Mouse (Mus musculus): ENCODE measurements around the gene Gps2. TPM values are rescaled to one million over a fixed set of nuclear protein-coding genes. Genes with fewer than 3 reads are reported as not detected.

Gene Gps2
- total RNA-seq (2021): 10 to 100 TPM; 24.8 to 25.7 TPM

DNA sequence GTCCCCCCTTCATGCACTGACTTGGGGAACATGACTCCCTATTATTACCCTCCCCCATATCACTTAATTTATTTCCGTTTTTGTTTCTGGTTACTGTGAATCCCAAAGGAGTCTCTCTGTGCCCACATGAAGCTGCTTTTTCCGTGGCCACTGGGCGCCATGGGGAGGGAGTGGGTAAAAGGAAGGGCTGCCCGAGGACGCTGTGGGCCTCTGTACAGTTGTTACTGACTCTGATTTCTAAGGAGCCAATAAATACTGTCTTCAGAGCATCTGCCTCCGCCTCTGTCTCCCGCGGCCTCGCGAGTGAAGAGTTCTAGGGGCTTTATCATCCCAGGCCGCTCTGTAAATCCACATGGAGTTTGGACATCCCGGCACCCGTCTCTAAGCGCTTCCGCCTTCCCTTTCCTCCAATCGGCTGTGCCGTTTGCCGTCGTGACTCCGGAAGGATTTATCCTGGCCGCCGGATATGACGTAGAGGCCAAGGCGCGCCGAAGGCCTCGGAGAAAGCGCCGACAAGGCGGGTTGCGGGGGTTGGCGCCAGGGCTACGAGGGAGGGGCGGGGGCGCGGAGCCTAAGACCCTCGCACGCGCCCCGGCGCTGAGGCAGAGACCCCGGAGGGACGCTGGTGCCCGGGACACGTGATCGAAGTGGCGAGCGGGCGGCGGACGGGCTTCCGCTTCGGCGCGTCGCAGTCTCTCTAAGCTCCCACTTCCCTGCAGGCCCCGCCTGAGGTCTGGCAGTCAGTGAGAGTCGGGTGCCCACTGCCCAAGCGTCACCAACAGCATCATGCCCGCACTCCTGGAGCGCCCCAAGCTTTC lies at the start of gene Gps2:
Gene Gps2 (plus strand): TSS at position 335 of the 818 bp plus-strand sequence.
- DNase-seq (ENCODE audit: extremely low spot score in 1 of 2, low spot score in 2 of 2): peak; percentile 93 to 94
- intact Hi-C loops (cut with DNase I): no loop called here

DNA sequence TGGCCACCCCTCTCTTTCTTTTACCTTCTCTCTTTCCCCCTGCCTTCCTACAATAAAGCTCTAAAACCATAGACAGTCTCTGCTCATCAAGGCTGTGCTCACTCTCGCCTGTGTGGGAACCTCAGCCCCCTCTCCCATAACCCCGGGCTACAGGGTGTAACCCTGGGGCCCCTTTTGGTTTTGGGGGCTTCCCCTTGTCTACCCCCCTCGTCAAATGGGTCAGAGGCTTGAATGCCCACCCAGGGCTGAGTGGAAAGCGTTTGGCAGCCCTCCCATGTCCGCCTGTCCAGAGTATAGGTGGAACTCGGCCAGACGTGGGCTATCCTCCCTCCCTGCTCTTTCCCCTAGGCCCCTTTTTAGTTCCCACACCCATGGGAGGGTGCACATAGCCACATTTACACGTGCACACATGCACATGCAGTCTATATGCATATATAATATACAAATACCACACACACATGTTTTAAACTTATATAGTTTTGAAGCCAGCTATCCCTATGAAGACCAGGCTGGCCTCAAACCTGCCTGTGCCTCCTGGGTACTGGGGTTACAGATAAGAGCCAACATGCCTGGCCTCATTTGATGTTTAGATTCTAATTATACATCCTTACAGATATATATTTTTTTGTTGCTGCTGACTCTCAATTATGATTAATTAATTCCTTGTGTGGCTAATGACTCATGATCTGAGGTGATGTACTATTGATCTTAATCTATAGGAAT lies 49.4 kb upstream of the Gps2 start:
- DNase-seq (ENCODE audit: extremely low spot score in 1 of 2, low spot score in 2 of 2): no peak
- intact Hi-C loops (cut with DNase I): no loop called here

DNA sequence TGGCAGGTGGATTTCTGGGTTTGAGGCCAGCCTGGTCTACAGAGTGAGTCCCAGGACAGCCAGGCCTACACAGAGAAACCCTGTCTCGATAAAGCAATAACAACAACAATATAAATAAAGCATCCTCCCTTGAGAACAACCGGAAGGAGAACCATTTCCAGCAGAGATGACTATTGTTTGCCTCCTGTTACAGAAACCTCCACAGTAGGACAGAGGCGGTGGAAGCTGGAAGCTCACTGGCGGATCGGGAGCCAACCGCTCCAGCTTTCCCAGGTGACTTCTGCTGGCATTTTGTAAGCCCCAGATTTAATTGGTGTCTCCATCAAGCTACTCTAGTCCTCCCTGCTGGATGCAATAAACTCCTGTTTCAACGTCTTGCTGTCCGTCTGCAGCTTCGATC lies 48.1 kb upstream of the Gps2 start:
- intact Hi-C loops (cut with DNase I): no loop called here
- DNase-seq (ENCODE audit: extremely low spot score in 1 of 2, low spot score in 2 of 2): no peak

DNA sequence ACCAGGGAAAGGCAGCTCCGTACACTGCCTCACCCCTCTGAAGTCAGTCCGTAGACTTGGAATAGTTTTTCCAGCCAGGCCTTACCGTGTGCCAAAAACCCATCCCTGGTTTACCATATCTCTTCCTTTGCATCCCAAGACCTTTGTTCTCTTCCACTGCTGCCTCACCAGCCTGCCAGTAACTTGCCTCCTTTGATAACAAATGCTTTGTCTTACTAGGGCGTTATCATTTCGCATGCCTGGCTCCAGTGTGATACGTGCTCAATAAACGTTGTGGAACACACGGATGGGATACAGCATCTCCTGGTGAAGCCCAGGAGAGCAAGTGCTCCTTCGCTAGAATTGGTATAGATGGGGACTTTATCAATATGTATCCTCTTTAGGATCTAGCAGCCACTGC lies 46.4 kb upstream of the Gps2 start:
- no peak for DNase-seq (ENCODE audit: extremely low spot score in 1 of 2, low spot score in 2 of 2)
- intact Hi-C loops (cut with DNase I): no loop called here

DNA sequence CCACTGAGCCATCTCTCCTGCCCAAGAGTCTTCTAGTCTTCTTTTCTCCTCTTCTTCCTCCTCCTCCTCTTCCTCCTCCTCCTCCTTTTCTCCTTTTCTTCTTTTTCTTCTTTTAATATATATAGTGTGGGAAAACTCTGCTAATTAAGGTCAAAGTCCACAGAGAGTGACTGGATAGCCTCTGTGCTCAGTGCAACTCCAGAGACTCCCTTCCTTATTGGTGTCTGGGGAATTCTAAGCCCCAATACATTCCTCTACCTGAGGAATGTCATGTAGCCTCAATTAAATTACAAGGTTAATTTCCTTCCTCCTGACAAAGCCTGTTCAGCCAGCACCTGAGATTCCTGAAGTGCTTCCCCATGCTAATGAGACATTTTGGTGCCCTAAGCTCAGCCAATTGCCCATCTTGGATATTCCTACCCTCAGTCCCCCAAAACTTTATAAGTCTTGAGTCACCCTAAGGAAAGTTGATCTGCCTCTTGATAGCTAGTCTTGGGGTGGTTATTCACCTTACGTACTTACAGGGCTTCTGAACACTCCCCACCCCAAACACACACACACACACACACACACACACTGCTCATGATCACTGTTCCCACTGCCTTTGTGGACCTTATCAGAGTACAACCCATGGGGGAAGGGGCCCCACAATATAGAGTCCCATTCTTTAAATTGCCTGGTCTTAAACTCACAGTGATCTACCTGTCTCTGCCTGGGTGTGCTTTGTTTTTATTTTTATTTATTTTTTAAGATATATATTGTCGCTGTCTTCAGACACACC lies 43.2 kb upstream of the Gps2 start:
- DNase-seq (ENCODE audit: extremely low spot score in 1 of 2, low spot score in 2 of 2): no peak
- intact Hi-C loops (cut with DNase I): no loop called here

DNA sequence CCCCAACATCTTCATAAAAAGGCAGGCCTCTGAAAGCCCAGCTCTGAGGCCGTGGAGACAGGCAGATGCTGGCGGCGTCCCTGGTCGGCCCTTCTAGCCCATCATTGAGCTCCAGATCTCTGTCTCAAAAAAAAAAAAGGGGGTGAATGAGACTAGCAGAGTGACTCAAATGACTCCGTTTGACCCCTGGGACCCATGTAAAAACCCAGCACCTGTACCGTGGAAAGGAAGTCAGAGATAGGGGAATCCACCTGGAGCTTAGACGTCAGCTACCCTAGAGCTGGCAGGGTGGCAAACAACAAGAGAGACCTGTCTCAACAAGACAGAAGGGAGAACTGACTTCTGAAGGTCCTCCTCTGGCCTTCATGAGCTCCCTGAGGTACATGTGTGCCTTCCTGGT lies 41.9 kb upstream of the Gps2 start:
- DNase-seq (ENCODE audit: extremely low spot score in 1 of 2, low spot score in 2 of 2): no peak
- intact Hi-C loops (cut with DNase I): no loop called here

DNA sequence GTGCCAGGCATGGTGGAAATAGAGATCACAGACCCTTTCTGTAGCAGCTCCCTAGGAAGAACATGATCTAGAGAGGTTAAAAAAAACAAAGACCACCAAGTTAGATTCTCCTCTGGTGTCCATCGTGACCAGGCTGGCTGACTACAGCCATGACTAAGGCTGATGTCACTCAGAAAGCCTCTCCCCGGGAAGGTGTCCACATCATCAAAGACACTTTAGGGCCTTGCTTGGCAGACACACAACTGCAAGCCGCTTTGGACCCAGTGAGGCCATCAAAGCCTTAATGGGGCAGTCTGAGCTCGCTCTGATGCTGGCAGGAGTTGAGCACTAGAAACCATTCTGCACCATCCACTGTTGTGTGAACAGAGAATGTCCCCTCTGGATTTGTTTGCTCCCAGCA lies 41.2 kb upstream of the Gps2 start:
- intact Hi-C loops (cut with DNase I): no loop called here
- no peak for DNase-seq (ENCODE audit: extremely low spot score in 1 of 2, low spot score in 2 of 2)

DNA sequence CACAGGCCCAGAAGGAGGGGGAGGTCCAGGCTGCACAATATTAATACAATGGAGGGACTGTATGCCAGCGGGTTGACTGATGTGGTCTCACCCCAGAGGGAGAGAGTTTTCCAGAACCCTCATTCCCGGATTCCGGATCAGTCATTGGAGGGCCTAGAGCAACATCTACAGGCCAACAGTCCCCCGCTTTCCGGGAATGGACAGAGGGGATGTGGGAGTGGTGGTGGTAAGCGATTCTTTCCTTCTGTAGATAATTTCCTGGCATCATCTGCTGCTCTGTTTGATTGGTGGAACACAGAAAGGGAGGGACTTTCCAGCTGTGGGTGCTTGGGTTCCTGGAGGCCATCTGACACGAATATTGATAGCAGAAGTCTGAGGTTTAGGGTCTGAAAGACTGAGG lies 37.5 kb upstream of the Gps2 start:
- intact Hi-C loops (cut with DNase I): loop anchor here (5.0 kb wide), 1 partner anchor 74 kb away; the partner anchor contains the start of gene Fgf11
- DNase-seq (ENCODE audit: extremely low spot score in 1 of 2, low spot score in 2 of 2): no peak

DNA sequence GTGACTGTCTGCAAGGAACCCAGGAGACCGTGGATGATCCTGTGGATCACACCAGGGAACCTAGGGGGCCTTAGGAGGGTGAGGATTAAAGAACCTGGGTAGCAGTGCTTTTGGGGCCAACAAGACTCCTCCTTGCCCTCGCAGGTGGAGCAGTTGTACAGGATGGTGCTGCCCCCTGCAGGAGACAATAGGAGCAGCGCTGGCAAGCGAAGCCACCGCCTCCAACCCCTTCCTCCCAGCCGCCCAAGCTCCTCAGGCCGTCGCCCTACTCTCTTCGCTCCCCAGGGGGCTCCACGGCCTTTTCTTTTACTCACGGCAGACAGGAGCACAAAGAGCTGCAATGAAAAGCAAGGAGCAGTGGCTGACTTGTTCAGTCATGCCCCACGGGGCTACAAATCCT lies 36.8 kb upstream of the Gps2 start:
- DNase-seq (ENCODE audit: extremely low spot score in 1 of 2, low spot score in 2 of 2): peak; percentile 77 to 91
- intact Hi-C loops (cut with DNase I): loop anchor here (5.0 kb wide), 1 partner anchor 75 kb away; the partner anchor contains the start of gene Fgf11

DNA sequence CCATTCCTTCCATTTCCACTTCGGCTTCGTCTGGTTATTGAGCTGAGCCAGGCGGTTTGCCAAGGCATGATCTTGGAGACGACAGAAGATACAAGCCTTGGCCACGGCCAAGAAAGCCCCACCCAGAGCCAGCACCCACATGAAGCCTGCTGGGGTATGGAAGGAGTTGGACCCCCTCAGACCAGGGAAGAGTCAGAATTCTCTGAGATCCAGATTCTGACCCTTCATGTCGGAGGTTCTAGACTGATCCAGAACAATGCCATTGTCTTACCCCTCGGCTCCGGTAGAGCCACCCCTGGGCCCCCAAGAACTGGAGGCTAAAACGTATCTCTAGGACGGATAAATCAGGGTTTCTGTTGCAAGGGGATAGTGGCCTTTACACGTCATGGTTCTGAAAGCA lies 35.8 kb upstream of the Gps2 start, which contains the start of gene Tmem95:
Gene Tmem95 (minus strand): TSS at position 141 of the 400 bp plus-strand sequence.
- intact Hi-C loops (cut with DNase I): loop anchor here (5.0 kb wide), 1 partner anchor 76 kb away; the partner anchor contains the start of gene Fgf11
- DNase-seq (ENCODE audit: extremely low spot score in 1 of 2, low spot score in 2 of 2): no peak

DNA sequence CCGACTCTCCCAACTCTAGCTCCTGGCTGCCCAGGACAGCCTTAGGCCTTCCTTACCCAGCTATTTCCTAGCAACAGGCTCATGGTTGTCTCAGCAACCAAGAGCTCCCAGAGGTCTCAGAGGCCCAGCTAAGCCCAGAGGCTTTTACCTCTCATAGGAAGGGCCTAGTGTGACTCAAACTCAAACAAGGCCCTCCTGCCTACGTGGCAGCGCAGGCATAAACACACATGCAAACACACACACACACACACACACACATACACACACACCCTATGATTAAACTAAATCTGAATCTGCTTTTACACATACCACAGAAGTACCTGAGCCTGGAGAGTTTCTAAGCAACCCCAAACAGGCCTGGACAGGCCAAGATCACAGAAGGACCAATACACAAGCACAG lies 35.3 kb upstream of the Gps2 start:
- no peak for DNase-seq (ENCODE audit: extremely low spot score in 1 of 2, low spot score in 2 of 2)
- intact Hi-C loops (cut with DNase I): loop anchor here (5.0 kb wide), 1 partner anchor 76 kb away; the partner anchor contains the start of gene Fgf11

DNA sequence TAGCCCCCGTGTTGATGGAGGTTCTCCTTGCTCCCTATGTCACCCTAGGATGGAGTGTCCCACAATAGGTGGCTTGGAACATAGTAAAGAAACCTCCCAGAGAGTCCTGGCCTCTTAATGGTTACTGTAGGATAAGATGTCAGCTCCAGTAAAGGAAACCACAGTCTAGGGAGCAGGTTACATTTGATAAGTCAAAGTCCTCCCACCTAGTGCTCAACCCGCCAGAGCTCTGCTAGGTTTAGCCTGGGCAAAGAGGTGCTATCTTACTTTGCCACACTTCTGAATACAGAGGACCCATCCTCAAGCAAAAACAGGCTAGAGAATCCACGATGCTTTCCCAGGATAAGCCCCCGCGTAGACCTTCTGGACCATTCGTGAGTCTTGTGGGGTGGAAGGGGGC lies 34.7 kb upstream of the Gps2 start:
- intact Hi-C loops (cut with DNase I): loop anchor here (5.0 kb wide), 1 partner anchor 77 kb away; the partner anchor contains the start of gene Fgf11

DNA sequence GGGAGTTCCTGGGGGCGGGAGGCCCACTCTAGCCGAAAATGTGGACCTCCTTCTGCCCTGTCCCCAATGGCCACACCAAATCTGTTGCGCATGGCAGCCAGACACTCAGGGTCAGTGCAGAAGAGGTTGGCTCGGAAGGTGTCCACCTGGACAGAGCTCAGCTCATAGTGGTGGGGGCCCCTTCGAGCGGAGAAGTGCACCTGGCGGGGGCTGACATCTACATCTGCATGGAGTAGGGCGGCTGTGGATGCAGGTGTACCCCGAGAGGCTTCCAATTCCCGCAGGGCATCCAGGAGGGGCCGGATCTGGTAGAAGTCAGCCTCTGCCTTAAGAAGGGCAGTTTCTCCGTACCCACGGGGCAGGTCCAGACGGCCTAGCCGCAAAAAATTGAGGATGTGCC lies 34.0 kb upstream of the Gps2 start:
- intact Hi-C loops (cut with DNase I): loop anchor here (5.0 kb wide), 1 partner anchor 77 kb away; the partner anchor contains the start of gene Fgf11
- no peak for DNase-seq (ENCODE audit: extremely low spot score in 1 of 2, low spot score in 2 of 2)

More for the DNA sequence above, 34.7 kb upstream of the Gps2 start:
- DNase-seq (ENCODE audit: extremely low spot score in 1 of 2, low spot score in 2 of 2): no peak

DNA sequence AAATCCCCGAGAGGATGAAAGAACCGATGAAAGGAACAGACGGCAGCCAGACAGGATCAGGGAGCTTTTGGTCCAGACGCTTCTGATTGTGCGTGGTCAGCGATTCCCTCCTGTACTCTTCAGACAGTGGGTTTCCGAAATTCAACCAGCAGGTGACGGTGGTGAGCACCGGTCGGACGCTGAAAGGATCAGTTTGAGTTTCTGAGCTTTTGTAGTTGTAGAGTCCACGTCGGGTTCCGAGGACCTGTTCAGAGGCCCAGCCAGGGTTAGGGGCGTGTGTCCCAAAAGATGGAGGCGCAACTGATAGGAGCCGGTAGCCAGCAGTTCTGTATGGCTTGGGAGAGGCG lies 33.2 kb upstream of the Gps2 start:
- intact Hi-C loops (cut with DNase I): no loop called here

DNA sequence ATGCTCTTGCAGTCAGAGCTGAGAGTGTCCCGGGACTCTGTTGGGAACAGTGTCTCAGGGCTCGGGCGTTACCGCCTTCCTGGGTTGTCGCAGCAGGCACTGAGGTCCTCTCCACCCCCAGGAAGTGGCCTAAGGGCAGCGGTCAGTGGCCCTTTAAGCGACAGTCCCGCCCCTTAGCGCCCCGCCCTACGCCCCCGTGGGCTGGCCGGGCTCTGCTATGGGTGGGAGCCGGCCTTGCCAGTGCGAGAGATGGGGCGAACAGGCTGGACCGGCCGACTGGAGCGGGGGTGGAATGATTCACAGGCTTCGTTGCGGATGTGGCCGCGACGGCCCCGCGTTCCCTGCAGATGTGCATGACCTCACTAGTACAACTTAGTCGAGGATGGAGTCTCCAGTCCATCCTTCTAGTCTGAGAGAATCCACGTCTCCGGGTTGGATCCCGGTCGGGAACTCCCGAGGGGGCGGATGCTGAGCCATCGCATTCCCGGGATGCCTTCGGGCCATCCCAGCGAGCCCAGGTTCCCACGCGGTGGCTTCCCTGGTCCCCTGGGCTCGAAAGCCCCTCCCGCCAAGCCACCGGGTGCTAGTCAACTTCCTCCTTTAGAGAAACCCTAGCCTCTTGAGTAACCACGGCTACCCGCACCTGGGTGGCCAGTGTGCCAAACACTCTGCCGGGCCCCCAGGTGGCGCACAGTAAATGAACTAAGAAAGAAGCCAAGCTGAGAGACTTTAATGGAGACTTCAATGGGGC lies 32.7 kb upstream of the Gps2 start, which contains the start of gene Kctd11:
Gene Kctd11 (minus strand): TSS at position 554 of the 751 bp plus-strand sequence.
- peak in 1 of 2 experiments; percentile 93 for DNase-seq (ENCODE audit: extremely low spot score in 1 of 2, low spot score in 2 of 2)
- intact Hi-C loops (cut with DNase I): no loop called here

More for the DNA sequence above, 33.2 kb upstream of the Gps2 start:
- peak in 1 of 2 experiments; percentile 82 for DNase-seq (ENCODE audit: extremely low spot score in 1 of 2, low spot score in 2 of 2)

DNA sequence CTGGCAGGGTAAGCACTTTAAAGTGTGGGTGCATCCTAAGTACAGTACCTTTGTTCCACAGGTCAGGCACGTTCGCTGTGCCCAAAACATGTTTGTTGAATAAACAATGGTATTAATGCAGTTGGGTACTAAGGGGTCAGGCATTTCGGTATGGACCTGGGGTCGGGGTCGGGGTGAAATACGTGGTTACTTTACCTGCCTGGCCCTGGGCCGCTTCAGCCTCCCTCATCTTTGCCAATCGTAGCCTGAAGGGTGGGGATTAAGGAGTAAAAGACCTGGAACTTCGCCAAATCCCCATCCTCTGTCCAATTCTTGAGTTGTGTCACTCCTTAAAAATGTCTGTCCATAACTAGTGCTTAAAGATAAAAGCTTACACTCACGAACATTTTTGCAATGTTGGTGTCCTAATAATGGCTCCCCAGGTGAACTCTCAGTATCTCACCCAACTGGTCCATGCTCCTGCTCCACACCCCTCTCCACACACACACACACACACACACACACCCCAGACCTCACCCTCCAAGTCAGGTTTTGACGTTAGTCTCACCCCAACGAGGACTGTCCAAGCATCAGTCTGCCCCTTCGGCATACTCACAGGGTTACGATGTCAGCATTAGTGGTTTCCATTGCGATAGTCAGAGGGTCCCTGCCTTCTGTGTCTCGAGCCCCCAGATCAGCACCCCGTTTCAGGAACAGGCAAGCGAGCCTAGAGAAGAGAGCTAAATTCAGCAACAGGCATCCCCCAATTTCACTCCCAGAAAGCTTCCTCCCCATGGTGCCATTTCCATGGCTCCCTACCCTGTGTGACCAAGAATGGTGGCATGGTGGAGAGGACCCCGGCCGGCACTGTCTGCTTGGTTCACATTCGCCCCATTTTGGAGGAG lies 31.7 kb upstream of the Gps2 start:
- no peak for DNase-seq (ENCODE audit: extremely low spot score in 1 of 2, low spot score in 2 of 2)
- intact Hi-C loops (cut with DNase I): no loop called here

DNA sequence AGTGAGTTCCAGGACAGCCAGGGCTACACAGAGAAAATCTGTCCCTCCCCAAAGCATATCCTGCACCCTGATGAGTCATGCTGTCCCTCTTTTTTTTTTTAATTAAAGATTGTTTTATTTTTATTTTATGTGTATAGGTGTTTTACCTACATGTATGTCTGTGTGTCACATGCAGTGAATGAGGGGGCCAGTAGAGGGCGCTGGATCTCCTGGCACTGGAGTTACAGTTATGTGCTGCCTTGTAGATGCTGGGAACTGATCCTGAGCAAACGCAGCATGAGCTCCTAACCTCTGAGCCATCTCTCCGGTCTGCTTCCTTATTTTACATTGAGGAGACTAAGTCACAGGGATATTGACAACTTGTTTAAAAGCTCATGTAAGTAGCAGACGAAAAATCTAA lies 30.6 kb upstream of the Gps2 start:
- DNase-seq (ENCODE audit: extremely low spot score in 1 of 2, low spot score in 2 of 2): no peak
- intact Hi-C loops (cut with DNase I): no loop called here

Data from left cerebral cortex, postnatal 10 days (tissue).